Mouse (Mus musculus): Measurements from ENCODE around the gene Pou5f1.
"Not testable (repeated sequence)": the region's sequence is repeated elsewhere in the genome, so short reads cannot be mapped to it uniquely, and the experiment has no call there.

Pou5f1 gene

DNA sequence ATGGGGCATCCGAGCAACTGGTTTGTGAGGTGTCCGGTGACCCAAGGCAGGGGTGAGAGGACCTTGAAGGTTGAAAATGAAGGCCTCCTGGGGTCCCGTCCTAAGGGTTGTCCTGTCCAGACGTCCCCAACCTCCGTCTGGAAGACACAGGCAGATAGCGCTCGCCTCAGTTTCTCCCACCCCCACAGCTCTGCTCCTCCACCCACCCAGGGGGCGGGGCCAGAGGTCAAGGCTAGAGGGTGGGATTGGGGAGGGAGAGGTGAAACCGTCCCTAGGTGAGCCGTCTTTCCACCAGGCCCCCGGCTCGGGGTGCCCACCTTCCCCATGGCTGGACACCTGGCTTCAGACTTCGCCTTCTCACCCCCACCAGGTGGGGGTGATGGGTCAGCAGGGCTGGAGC is at the start of gene Pou5f1:
Gene Pou5f1, plus strand, starts transcription at position 243 of the 400 bp plus-strand sequence.
- DNase-seq (ENCODE audit: low spot score) = no peak

GRCm38 (mm10) chr17:35458247-35458646 is 47.6 kb upstream of the Pou5f1 start:
- DNase-seq (ENCODE audit: low spot score) = not testable (repeated sequence)

GRCm38 (mm10) chr17:35460513-35461341 is 45.1 kb upstream of the Pou5f1 start:
- not testable (repeated sequence) for DNase-seq (ENCODE audit: low spot score)

GRCm38 (mm10) chr17:35465651-35466050 is 40.2 kb upstream of the Pou5f1 start:
- DNase-seq (ENCODE audit: low spot score) = not testable (repeated sequence)

DNA sequence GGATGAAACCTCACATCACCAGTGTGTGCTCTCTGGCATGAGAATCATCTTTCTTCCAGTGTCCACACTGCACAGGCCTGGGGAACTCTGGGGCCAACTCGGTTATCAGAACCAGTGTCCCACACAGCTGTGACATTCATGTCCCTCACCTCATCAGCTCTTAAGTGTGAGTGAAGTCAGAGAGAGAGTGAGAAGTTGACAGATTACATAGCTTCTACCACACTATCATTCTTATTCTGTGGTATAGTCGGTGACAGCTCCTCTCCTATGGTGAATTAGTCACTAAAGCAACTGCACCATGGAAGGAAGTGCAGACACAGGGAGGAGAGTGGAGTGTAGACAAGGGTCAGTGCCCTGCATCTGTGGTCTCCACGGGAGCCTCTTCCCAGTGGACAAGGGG is 36.9 kb upstream of the Pou5f1 start:
- not testable (repeated sequence) for DNase-seq (ENCODE audit: low spot score)

DNA sequence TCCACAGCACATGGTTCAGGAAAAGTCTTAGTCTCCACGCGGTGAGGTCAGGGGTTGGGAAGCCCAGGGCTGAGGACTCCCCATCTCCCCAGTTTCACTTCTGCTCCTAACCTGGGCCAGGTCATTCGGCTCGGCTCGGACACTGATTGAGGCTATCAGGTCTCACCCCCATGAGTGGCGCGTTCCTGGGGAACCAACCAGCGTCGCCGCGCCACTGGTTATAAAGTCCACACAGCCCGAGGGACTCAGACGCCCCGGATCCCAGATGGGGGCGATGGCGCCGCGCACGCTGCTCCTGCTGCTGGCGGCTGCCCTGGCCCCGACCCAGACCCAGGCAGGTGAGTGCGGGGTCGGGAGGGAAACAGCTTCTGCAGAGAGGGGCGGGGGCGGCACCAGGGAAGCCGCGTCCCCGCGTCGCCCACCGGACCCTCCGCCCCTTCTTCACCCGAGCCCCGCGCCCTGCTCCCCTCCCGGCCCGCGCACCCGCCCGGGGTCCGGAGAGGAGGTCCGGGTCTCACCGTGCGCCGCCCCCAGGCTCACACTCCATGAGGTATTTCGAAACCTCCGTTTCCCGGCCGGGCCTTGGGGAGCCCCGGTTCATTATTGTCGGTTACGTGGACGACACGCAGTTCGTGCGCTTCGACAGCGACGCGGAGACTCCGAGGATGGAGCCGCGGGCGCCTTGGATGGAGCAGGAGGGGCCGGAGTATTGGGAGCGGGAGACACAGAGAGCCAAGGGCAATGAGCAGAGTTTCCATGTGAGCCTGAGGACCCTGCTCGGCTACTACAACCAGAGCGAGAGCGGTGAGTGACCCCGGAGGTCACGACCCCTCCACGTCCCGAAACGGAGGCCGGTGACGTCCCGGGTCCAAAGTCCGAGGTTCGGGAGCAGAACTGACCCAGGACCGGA is 35.7 kb upstream of the Pou5f1 start, which contains the start of gene H2-Q10:
Gene H2-Q10, plus strand, starts transcription at position 248 of the 910 bp plus-strand sequence.
- no peak for DNase-seq (ENCODE audit: low spot score)

DNA sequence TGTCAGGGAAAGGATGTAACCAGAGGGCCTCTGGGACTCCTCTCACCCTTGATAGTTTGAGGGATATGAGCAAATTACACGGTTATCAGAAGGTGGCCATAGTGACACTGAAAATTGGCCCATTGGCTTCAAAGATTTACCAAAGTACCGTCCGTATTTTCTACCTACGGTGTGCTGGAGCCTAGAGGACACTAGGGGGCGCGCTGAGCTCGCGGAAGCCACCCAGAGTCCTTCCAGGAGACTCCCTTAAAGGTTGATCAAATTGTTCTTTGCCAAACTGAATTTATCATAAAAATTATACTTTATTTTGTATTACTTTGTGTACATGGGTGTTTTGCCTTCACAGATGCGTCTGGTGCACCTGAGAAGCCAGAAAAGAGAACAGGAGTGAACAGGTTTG is 21.8 kb upstream of the Pou5f1 start:
- peak; percentile 18 for DNase-seq (ENCODE audit: low spot score)

- no peak for DNase-seq (ENCODE audit: low spot score)
These were observed 20.1 kb upstream of the Pou5f1 start for GRCm38 (mm10) chr17:35485702-35486101.

DNA sequence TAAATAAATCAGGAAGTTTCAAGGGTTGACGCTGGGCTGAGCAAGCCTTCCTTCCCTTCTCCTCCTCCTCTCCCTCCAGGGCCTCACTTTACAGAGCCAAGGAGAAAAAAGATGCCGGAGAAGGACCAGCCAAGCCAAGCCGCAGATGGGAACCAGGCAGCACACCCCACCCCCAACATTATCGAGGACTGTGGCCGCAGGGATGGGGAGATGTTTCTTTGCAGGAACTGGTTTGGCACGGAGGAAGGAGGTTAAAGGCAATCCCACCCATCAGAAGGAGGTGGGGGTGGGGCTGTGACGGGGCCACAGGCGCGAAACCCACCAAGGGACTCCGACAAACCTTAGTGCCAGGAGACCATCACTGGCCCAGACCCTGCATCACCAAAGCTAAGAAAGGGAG is 19.1 kb upstream of the Pou5f1 start:
- DNase-seq (ENCODE audit: low spot score) = no peak

GRCm38 (mm10) chr17:35488041-35488440 is 17.8 kb upstream of the Pou5f1 start:
- no peak for DNase-seq (ENCODE audit: low spot score)

GRCm38 (mm10) chr17:35490320-35490719 is 15.5 kb upstream of the Pou5f1 start:
- no peak for DNase-seq (ENCODE audit: low spot score)

GRCm38 (mm10) chr17:35497124-35497523 is 8.7 kb upstream of the Pou5f1 start:
- no peak for DNase-seq (ENCODE audit: low spot score)

DNA sequence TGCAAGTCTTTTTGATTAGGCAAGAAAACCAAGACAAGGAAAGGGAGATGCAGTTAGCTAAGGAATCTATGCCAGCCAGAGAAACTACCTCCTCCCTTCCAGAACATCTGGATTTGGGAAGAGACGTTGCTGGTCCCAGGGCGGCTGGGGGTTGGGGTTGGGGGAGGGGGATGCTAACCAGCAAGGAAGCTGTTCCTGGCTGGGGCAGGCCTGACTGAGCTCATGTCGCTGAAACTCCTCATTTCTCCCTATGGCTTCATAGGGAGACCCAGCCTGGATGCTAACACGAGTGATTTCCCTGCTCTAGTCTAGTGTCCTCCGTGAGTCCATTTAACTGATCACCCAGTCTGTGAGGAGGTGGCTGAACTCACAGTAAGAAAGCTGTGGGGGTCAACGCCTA is 3.6 kb upstream of the Pou5f1 start:
- DNase-seq (ENCODE audit: low spot score) = no peak

DNA sequence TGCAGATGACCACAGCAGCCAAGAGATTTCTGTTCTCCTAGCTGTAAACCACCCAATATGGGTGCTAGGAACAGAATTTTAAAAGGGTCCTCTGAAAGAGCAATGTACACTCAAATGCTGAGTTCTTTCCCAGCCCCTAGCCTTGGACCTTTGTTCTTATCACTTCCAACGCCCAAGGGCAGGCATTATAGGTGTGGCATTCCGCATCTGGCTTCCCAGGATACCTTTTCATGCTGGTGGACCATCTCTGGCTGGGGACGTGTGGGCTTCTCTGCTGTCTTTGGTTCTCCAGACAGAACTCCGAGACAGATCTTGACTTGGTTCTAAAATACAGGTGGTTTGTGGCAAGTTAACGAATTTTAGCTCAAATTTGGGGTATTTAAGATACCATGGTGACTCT is 3.1 kb upstream of the Pou5f1 start:
- DNase-seq (ENCODE audit: low spot score) = no peak

DNA sequence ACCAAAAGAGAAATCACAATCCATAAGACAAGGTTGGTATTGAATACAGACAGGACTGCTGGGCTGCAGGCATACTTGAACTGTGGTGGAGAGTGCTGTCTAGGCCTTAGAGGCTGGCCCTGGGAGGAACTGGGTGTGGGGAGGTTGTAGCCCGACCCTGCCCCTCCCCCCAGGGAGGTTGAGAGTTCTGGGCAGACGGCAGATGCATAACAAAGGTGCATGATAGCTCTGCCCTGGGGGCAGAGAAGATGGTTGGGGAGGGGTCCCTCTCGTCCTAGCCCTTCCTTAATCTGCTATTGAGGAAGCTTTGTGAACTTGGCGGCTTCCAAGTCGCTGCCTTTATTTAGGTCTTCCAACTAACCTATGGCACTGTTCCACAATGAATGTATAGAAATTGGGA is 2.0 kb upstream of the Pou5f1 start:
- no peak for DNase-seq (ENCODE audit: low spot score)

DNA sequence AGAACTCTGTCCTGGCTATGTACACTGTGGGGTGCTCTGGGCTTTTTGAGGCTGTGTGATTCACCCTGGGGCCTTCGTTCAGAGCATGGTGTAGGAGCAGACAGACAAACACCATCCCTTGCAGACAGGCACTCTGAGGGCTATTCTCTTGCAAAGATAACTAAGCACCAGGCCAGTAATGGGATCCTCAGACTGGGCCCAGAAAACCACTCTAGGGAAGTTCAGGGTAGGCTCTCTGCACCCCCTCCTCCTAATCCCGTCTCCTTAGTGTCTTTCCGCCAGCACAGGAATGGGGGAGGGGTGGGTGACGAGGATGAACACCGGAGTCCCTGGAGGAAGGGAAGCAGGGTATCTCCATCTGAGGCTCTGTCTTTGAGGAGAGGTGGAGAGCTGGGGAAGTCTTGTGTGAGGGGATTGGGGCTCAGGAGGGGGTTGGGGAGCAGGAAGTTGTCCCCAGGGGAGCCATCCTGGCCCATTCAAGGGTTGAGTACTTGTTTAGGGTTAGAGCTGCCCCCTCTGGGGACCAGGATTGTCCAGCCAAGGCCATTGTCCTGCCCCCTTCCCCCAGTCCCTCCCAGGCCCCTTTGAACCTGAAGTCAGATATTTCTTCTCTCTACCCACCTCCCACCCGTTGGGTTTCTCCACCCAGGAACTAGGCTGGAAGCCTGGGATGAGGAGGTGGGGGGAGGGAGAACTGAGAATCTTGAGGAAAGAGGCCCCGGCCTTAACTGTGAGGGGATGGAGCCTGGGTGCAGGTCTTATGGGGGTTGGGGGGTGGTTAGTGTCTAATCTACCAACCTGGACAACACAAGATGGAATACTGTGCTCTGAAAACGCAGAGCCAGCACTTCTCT is 963 bp upstream of the Pou5f1 start:
- no peak for DNase-seq (ENCODE audit: low spot score)

- DNase-seq (ENCODE audit: low spot score) = no peak
These were observed 1.1 kb downstream of the Pou5f1 start for GRCm38 (mm10) chr17:35506881-35507280.

DNA sequence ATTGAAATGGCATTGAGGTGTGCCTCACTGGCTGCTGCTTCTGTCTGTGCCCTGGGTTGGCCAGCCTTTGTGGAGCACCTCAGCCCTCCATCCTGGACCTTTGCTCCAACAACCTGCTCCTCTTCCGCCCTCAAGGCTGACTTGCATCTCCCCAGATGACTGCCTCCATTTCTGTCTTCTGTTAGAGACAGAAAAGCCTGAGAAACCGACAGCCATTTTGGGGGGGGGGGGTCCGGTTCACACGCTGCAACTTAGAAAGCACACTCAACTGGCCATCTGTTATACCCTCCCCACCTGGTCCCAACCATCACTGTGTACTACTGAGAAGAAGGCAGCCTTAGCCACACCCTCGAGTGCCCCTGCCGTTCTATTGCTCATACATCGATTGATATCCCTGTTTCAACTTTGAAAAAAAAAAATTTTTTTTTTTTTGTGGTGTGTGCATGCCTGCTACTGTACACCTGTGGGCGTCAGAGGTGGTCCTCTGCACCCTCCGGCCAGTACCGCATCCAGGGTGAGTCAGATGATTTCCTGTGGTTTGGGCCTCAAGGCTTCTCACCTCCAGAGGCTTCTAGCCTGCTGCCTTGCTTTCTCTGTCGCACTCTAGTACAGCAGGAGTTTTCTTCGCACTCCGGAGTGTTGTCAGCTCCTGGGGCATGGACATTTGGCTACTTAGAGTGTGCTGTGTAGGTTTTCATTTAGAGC is 1.9 kb downstream of the Pou5f1 start:
- DNase-seq (ENCODE audit: low spot score) = no peak

DNA sequence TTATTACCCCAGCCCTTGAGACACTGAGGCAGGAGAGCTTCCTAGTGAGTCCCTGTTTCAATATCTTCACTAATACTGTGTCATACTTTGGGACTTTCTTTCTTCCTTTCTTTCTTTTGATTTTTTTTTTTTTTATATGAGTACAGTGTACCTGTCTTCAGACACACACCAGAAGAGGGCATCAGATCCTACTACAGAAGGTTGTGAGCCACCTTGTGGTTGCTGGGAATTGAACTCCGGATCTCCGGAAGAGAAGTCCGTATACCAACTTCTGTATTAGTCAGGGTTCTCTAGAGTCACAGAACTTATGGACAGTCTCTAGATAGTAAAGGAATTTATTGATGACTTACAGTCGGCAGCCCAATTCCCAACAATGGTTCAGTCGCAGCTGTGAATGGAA is 2.5 kb downstream of the Pou5f1 start:
- not testable (repeated sequence) for DNase-seq (ENCODE audit: low spot score)

DNA sequence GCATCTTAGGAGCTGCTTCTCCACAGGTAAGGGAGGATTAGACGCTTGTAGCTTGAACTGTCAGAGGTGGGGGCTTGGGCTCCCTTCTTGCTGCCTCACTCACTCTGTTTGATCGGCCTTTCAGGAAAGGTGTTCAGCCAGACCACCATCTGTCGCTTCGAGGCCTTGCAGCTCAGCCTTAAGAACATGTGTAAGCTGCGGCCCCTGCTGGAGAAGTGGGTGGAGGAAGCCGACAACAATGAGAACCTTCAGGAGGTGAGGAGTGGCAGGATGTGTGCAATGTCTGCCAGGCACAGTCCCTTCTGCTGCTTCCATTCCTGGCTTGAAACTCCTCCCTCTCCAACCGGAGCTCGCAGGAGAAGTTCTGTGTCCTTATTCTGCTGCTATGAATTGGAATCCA is 3.5 kb downstream of the Pou5f1 start:
- no peak for DNase-seq (ENCODE audit: low spot score)

- no peak for DNase-seq (ENCODE audit: low spot score)
These were observed 7.3 kb downstream of the Pou5f1 start for GRCm38 (mm10) chr17:35512916-35513626.

Data from ovary, postnatal 10 days (tissue).